Mouse (Mus musculus): ENCODE data around the gene Itpr2. TPM values are rescaled to one million over a fixed set of nuclear protein-coding genes. Genes with fewer than 3 reads are reported as not detected.

The Itpr2 gene
- polyA plus RNA-seq, 1 experiment from 2014 or later, result 6.3 TPM

- no peak overlapping the region for H3K9ac ChIP-seq (ENCODE audit: low read depth, low read length)
- 85% methylated on average over 5 of the region's 5 CpGs for WGBS
- no peaks in the 10 kb centered on the region for H3K4me1 ChIP-seq (replicated peaks; ENCODE audit: control insufficient read depth, insufficient read depth, low read length)
- TF ChIP-seq CTCF (IDR thresholded peaks at IDR 0.05; ENCODE audit: low read depth), result no peak
- no peak overlapping the region for H3K27ac ChIP-seq (ENCODE audit: low read depth, low read length)
- no peak overlapping the region for H3K4me2 ChIP-seq (replicated peaks; ENCODE audit: low read depth)
- no peaks in the 10 kb centered on the region for H3K9me3 ChIP-seq (ENCODE audit: control insufficient read depth)
- H3K27me3 ChIP-seq (replicated peaks; ENCODE audit: control insufficient read depth, insufficient read depth, low read length), result no peaks in the 10 kb centered on the region
- ATAC-seq, result no peak
- H3K4me3 ChIP-seq (ENCODE audit: low read depth, low read length), result no peak overlapping the region
- no peaks in the 10 kb centered on the region for H3K36me3 ChIP-seq (ENCODE audit: control insufficient read depth, insufficient read depth)
Observed at GRCm38 (mm10) chr6:146456741-146457140, 45.3 kb downstream of the Itpr2 start.

DNA sequence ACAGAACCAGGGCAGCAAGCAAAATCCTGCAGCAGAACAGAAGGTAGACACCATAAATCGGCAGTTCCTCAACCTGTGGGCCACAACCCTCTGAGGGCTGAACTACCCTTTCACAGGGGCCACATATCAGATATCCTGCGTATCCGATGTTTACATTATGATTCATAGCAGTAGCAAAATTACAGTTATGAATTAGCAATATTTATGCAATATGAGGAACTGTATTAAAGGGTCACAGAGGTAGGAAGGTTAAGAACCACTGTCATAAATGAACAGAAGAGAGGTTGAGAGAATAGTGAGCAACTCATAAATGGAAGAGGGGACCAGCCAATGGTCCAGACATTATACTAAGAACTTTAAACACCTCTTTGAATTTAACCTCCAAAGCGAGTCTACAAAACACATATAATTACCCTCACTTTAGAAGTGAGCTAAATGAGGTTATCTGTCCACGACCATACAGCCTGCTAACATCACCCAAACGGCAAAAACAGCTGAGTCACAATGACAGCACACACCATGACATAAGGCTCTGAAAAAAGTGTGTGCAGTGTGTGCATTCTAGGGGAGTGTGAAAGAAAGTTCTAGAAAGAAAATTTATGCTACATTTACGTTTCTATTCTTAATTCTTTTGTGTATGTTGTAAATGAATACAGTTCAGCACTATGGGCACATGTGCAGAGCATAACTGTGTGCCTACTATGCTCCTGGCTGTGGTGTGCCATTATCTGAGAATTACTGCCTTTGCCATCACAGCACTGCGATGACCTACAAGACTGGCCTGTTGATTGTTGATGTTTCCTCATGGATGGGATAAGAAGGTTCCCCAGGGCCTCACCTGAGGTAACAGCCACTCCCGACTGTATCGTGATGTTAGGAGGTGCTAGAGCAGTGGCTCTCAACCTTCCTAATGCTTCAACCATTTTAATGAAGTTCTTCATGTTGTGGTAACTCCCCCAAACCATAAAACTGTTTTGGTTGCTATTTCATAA is 47.2 kb downstream of the Itpr2 start:
- Histone ChIP-seq H3K4me2 (replicated peaks; ENCODE audit: low read depth) (no peak overlapping the region), H3K4me1 (replicated peaks; ENCODE audit: control insufficient read depth, insufficient read depth, low read length) (no peaks in the 10 kb centered on the region), H3K4me3 (ENCODE audit: low read depth, low read length) (no peak overlapping the region), H3K9ac (ENCODE audit: low read depth, low read length) (no peak overlapping the region), H3K36me3 (ENCODE audit: control insufficient read depth, insufficient read depth) (no peaks in the 10 kb centered on the region), H3K27me3 (replicated peaks; ENCODE audit: control insufficient read depth, insufficient read depth, low read length) (no peaks in the 10 kb centered on the region), H3K27ac (ENCODE audit: low read depth, low read length) (no peak overlapping the region), H3K9me3 (ENCODE audit: control insufficient read depth) (no peaks in the 10 kb centered on the region)
- ATAC-seq, result no peak
- whole genome bisulfite sequencing, result 72% methylated on average over 10 of the region's 10 CpGs
- TF ChIP-seq CTCF (IDR thresholded peaks at IDR 0.05; ENCODE audit: low read depth), result no peak

GRCm38 (mm10) chr6:146452474-146452873 is 49.5 kb downstream of the Itpr2 start:
- no peak for TF ChIP-seq CTCF (IDR thresholded peaks at IDR 0.05; ENCODE audit: low read depth)
- WGBS, result 91% methylated on average over 16 of the region's 16 CpGs
- Histone ChIP-seq H3K4me1 (replicated peaks; ENCODE audit: control insufficient read depth, insufficient read depth, low read length) (no peaks in the 10 kb centered on the region), H3K4me2 (replicated peaks; ENCODE audit: low read depth) (no peak overlapping the region), H3K9me3 (ENCODE audit: control insufficient read depth) (no peaks in the 10 kb centered on the region), H3K4me3 (ENCODE audit: low read depth, low read length) (no peak overlapping the region), H3K27ac (ENCODE audit: low read depth, low read length) (no peak overlapping the region), H3K36me3 (ENCODE audit: control insufficient read depth, insufficient read depth) (no peaks in the 10 kb centered on the region), H3K27me3 (replicated peaks; ENCODE audit: control insufficient read depth, insufficient read depth, low read length) (no peaks in the 10 kb centered on the region), H3K9ac (ENCODE audit: low read depth, low read length) (no peak overlapping the region)
- ATAC-seq, result no peak

DNA sequence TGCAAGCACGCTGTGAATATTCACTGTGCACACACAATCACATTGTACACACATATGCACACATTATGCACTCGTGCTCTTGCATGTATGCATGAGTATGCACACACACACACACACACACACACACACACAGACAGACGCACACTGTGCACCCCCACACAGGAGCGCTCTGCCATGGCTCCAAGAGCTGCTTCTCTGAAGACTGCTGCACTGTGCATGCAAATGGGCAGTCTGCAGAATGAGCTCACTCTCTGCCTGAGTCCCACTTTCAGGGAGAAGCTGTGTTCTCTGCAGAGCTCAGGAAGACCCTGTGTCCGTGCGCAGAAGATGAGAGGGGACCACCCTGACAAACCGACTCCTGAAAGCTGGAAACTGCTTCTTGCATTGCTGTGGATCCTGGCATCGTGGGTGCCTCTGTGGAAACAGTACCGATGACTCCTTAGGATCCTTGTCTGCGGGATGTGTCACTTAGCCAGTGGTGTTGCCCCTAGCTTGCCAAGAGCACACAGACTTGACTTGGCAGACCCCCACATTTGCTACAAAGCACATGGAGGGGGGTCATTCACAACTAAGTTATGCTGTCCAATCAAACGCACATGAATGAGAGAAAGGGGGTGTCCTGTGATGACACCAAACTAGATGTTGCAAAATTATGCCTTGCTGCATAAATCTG is 55.9 kb downstream of the Itpr2 start:
- no peak overlapping the region for H3K9ac ChIP-seq (ENCODE audit: low read depth, low read length)
- H3K27ac ChIP-seq (ENCODE audit: low read depth, low read length), result no peak overlapping the region
- TF ChIP-seq CTCF (IDR thresholded peaks at IDR 0.05; ENCODE audit: low read depth), result no peak
- no peaks in the 10 kb centered on the region for H3K27me3 ChIP-seq (replicated peaks; ENCODE audit: control insufficient read depth, insufficient read depth, low read length)
- ATAC-seq, result no peak
- H3K9me3 ChIP-seq (ENCODE audit: control insufficient read depth), result no peaks in the 10 kb centered on the region
- H3K4me3 ChIP-seq (ENCODE audit: low read depth, low read length), result no peak overlapping the region
- no peak overlapping the region for H3K4me2 ChIP-seq (replicated peaks; ENCODE audit: low read depth)
- no peaks in the 10 kb centered on the region for H3K4me1 ChIP-seq (replicated peaks; ENCODE audit: control insufficient read depth, insufficient read depth, low read length)
- no peaks in the 10 kb centered on the region for H3K36me3 ChIP-seq (ENCODE audit: control insufficient read depth, insufficient read depth)
- 93% methylated on average over 11 of the region's 11 CpGs for WGBS

DNA sequence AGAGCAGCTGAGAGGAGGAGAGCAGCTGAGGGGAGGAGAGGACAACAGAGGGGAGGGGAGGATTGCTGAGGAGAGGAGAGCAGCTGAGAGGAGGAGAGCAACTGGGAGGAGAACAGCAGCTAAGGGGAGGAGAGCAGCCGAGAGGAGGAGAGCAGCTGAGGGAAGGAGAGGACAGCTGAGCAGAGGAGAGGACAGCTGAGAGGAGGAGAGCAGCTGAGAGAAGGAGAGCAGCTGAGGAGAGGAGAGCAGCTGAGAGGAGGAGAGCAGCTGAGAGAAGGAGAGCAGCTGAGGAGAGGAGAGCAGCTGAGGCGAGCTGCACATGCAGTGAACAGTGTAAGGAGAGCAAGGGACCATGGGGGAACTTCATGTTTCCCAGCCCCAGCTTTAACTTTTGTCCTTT is 62.2 kb downstream of the Itpr2 start:
- Histone ChIP-seq H3K4me3 (ENCODE audit: low read depth, low read length) (no peak overlapping the region), H3K9ac (ENCODE audit: low read depth, low read length) (no peak overlapping the region), H3K36me3 (ENCODE audit: control insufficient read depth, insufficient read depth) (no peaks in the 10 kb centered on the region), H3K27me3 (replicated peaks; ENCODE audit: control insufficient read depth, insufficient read depth, low read length) (no peaks in the 10 kb centered on the region), H3K27ac (ENCODE audit: low read depth, low read length) (no peak overlapping the region), H3K9me3 (ENCODE audit: control insufficient read depth) (no peaks in the 10 kb centered on the region), H3K4me2 (replicated peaks; ENCODE audit: low read depth) (no peak overlapping the region), H3K4me1 (replicated peaks; ENCODE audit: control insufficient read depth, insufficient read depth, low read length) (no peaks in the 10 kb centered on the region)
- no peak for ATAC-seq
- WGBS, result 43% methylated on average over 2 of the region's 2 CpGs
- TF ChIP-seq CTCF (IDR thresholded peaks at IDR 0.05; ENCODE audit: low read depth), result no peak

- 76% methylated on average over 10 of the region's 10 CpGs for WGBS
Observed at GRCm38 (mm10) chr6:146439071-146439818, 62.8 kb downstream of the Itpr2 start.

More at GRCm38 (mm10) chr6:146439071-146439818, 62.8 kb downstream of the Itpr2 start:
- Histone ChIP-seq H3K4me1 (replicated peaks; ENCODE audit: control insufficient read depth, insufficient read depth, low read length) (no peaks in the 10 kb centered on the region), H3K27me3 (replicated peaks; ENCODE audit: control insufficient read depth, insufficient read depth, low read length) (no peaks in the 10 kb centered on the region), H3K36me3 (ENCODE audit: control insufficient read depth, insufficient read depth) (no peaks in the 10 kb centered on the region), H3K9me3 (ENCODE audit: control insufficient read depth) (no peaks in the 10 kb centered on the region), H3K4me2 (replicated peaks; ENCODE audit: low read depth) (no peak overlapping the region), H3K9ac (ENCODE audit: low read depth, low read length) (no peak overlapping the region), H3K27ac (ENCODE audit: low read depth, low read length) (no peak overlapping the region), H3K4me3 (ENCODE audit: low read depth, low read length) (no peak overlapping the region)
- no peak for TF ChIP-seq CTCF (IDR thresholded peaks at IDR 0.05; ENCODE audit: low read depth)
- no peak for ATAC-seq

All from intestine, postnatal 0 days (tissue).